In the genomic region with DNA sequence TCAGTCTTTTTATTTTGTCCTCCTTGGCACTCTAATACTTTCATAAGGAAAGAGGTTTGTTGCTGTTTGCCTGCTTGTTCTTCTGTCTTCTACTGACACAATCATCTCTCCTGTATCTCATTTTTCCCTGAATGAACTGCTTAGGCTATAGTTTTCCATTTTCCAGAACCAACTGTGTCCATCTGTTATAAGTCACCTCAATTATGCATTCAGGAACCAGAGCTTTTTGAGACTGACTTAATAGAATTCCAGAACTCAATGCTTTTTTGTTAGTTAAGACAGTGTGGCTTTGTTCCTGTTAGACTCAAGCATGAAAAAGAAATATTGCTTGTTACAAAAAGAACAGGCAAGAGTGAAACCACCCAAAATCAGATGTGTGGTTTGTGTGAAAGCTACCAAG, we compare ENCODE assay signal across 18 mouse cellular contexts.
A peak's percentile ranks its signal among the peaks of the same experiment; 100 is the strongest.
DNase-seq lines count a peak whose midpoint lies in the region; ATAC-seq lines count a peak whose summit lies in the region.
"Had no signal": no experiment of that assay in that cellular context is flagged by ENCODE, and none has a peak within 500 bp of the region (broad histone marks: within the 10 kb centered on the region; RNA-seq: fewer than 3 reads in every experiment).

No protein-coding gene starts in this region.

- no peak overlapping the region for H3K4me3 ChIP-seq in forebrain, embryonic 14.5 days (ENCODE audit: low read depth, low read length)
- H3K4me3 ChIP-seq in forebrain, embryonic 12.5 days (replicated peaks) = no peak overlapping the region
- H3K4me3 ChIP-seq in midbrain, embryonic 11.5 days (ENCODE audit: low read depth, low read length) = no peak overlapping the region
- no peak overlapping the region for H3K4me3 ChIP-seq in midbrain, embryonic 15.5 days
- H3K4me3 ChIP-seq: heart, embryonic 10.5 days; limb, embryonic 13.5 days; liver, embryonic 13.5 days had no signal

- H3K27me3 ChIP-seq in forebrain, embryonic 14.5 days (replicated peaks; ENCODE audit: control insufficient read depth, insufficient read depth, low read length) = no peaks in the 10 kb centered on the region
- H3K27me3 ChIP-seq in forebrain, embryonic 12.5 days = 0 out of 2 replicates have a peak, but pooled peaks cover 3% of the 10 kb centered on the region
- H3K27me3 ChIP-seq in midbrain, embryonic 11.5 days (ENCODE audit: control insufficient read depth, insufficient read depth, low read length) = no peaks in the 10 kb centered on the region
- H3K27me3 ChIP-seq in midbrain, embryonic 15.5 days (replicated peaks) = no peaks in the 10 kb centered on the region
- H3K27me3 ChIP-seq: limb, embryonic 13.5 days; liver, embryonic 13.5 days had no signal

- no peaks in the 10 kb centered on the region for H3K36me3 ChIP-seq in forebrain, embryonic 14.5 days (ENCODE audit: control insufficient read depth, insufficient read depth, low read length)
- H3K36me3 ChIP-seq in forebrain, embryonic 12.5 days (replicated peaks) = peaks cover 3% of the 10 kb centered on the region; the same call in 1 of the 2 replicates
- H3K36me3 ChIP-seq in midbrain, embryonic 11.5 days (ENCODE audit: control insufficient read depth, insufficient read depth, low read length) = no peaks in the 10 kb centered on the region
- no peaks in the 10 kb centered on the region for H3K36me3 ChIP-seq in midbrain, embryonic 15.5 days (replicated peaks)
- H3K36me3 ChIP-seq: liver, embryonic 13.5 days had no signal

- no peaks in the 10 kb centered on the region for H3K9me3 ChIP-seq in forebrain, embryonic 14.5 days (replicated peaks; ENCODE audit: control insufficient read depth, low read length)
- no peaks in the 10 kb centered on the region for H3K9me3 ChIP-seq in forebrain, embryonic 12.5 days
- no peaks in the 10 kb centered on the region for H3K9me3 ChIP-seq in midbrain, embryonic 11.5 days (ENCODE audit: control insufficient read depth, low read length)
- no peaks in the 10 kb centered on the region for H3K9me3 ChIP-seq in midbrain, embryonic 15.5 days
- H3K9me3 ChIP-seq: heart, embryonic 10.5 days; limb, embryonic 13.5 days; liver, embryonic 13.5 days had no signal

- H3K4me1 ChIP-seq in forebrain, embryonic 14.5 days (ENCODE audit: control insufficient read depth, insufficient read depth, low read length) = peaks cover 11% of the 10 kb centered on the region
- peaks cover 15% of the 10 kb centered on the region for H3K4me1 ChIP-seq in forebrain, embryonic 12.5 days
- peaks cover 8% of the 10 kb centered on the region; the same call in 1 of the 2 replicates for H3K4me1 ChIP-seq in midbrain, embryonic 11.5 days (ENCODE audit: control insufficient read depth, insufficient read depth, low read length)
- 0 out of 2 replicates have a peak, but pooled peaks cover 5% of the 10 kb centered on the region for H3K4me1 ChIP-seq in midbrain, embryonic 15.5 days
- H3K4me1 ChIP-seq: heart, embryonic 10.5 days; limb, embryonic 13.5 days; liver, embryonic 13.5 days had no signal

- no peak overlapping the region for H3K4me2 ChIP-seq in forebrain, embryonic 14.5 days (ENCODE audit: low read length)
- H3K4me2 ChIP-seq in forebrain, embryonic 12.5 days = no peak overlapping the region
- no peak overlapping the region for H3K4me2 ChIP-seq in midbrain, embryonic 11.5 days
- H3K4me2 ChIP-seq in midbrain, embryonic 15.5 days = no peak overlapping the region
- H3K4me2 ChIP-seq: limb, embryonic 13.5 days; liver, embryonic 13.5 days; lung, embryonic 14.5 days had no signal

- H3K27ac ChIP-seq in forebrain, embryonic 14.5 days (ENCODE audit: low read depth, low read length) = no peak overlapping the region
- no peak overlapping the region for H3K27ac ChIP-seq in forebrain, embryonic 12.5 days
- no peak overlapping the region for H3K27ac ChIP-seq in midbrain, embryonic 11.5 days (ENCODE audit: low read depth, low read length)
- no peak overlapping the region for H3K27ac ChIP-seq in midbrain, embryonic 15.5 days
- H3K27ac ChIP-seq: heart, embryonic 10.5 days; kidney, postnatal 0 days; limb, embryonic 13.5 days; liver, embryonic 13.5 days had no signal

- DNase-seq in forebrain, embryonic 14.5 days (ENCODE audit: low spot score) = peak; percentile 40
- DNase-seq in midbrain, embryonic 11.5 days (ENCODE audit: low spot score, missing footprints) = peak; percentile 86
- DNase-seq in brain, adult 2 months (ENCODE audit: low read depth, low spot score) = peak; percentile 73
- DNase-seq in forelimb bud, embryonic 11.5 days (ENCODE audit: low read depth, low spot score) = peak; percentile 17
- DNase-seq: adrenal gland, adult 2 months; cerebellum, adult 11 months; cerebellum, postnatal 25 days; kidney, adult 18-20 months; layer of hippocampus, postnatal 36 days; liver, embryonic 13.5 days; lung, embryonic 14.5 days; lung, postnatal 36 days had no signal

- ATAC-seq in forebrain, embryonic 14.5 days = no peak; the same call in 1 of the 2 replicates
- no peak for ATAC-seq in forebrain, embryonic 12.5 days (ENCODE audit: low FRiP score)
- ATAC-seq in midbrain, embryonic 11.5 days (ENCODE audit: low FRiP score) = no peak
- ATAC-seq in midbrain, embryonic 15.5 days (replicated peaks) = no peak
- ATAC-seq in activated CD4-positive, CD25-positive, alpha-beta regulatory T cell, adult 4 months = no peak

- no peak overlapping the region for H3K9ac ChIP-seq in forebrain, embryonic 14.5 days (ENCODE audit: low read length)
- H3K9ac ChIP-seq in forebrain, embryonic 12.5 days = no peak overlapping the region
- no peak overlapping the region for H3K9ac ChIP-seq in midbrain, embryonic 11.5 days (ENCODE audit: low read length)
- no peak overlapping the region for H3K9ac ChIP-seq in midbrain, embryonic 15.5 days
- H3K9ac ChIP-seq: limb, embryonic 13.5 days; liver, embryonic 13.5 days; lung, embryonic 14.5 days had no signal

Comparison
In these comparisons a context has a peak if more than half of its experiments do, and no peak if none do; other contexts are left out.
1. DNase-seq: peak in every context shown above with its lines; median percentile 86 in midbrain, embryonic 11.5 days; 73 in brain, adult 2 months; 40 in forebrain, embryonic 14.5 days; 17 in forelimb bud, embryonic 11.5 days.